Mouse (Mus musculus): ENCODE results near the gene Agpat1. TPM values are rescaled to one million over a fixed set of nuclear protein-coding genes. Genes with fewer than 3 reads are reported as not detected.

Agpat1 gene
- polyA plus RNA-seq, 1 experiment, result 245 TPM

GRCm38 (mm10) chr17:34569919-34570318 is 34.1 kb upstream of the Agpat1 start:
- no peaks in the 10 kb centered on the region for H3K36me3 ChIP-seq (ENCODE audit: control insufficient read depth, insufficient read depth, low read length)
- no peak for DNase-seq
- H3K27ac ChIP-seq (ENCODE audit: insufficient read depth, low read depth, low read length), result no peak overlapping the region
- H3K27me3 ChIP-seq (replicated peaks; ENCODE audit: control insufficient read depth, insufficient read depth, low read length), result no peaks in the 10 kb centered on the region
- H3K4me1 ChIP-seq (ENCODE audit: control insufficient read depth, insufficient read depth, low read length), result no peaks in the 10 kb centered on the region
- no peak for TF ChIP-seq CTCF (conservative IDR thresholded peaks at IDR 0.05; ENCODE audit: insufficient read depth, insufficient read length, low read depth, low read length)
- TF ChIP-seq POLR2A (IDR thresholded peaks at IDR 0.05; ENCODE audit: low read depth, low read length), result no peak
- WGBS, result 72% methylated on average over 4 of the region's 4 CpGs
- no peak overlapping the region for H3K4me3 ChIP-seq (ENCODE audit: insufficient read depth, low read depth, low read length)

DNA sequence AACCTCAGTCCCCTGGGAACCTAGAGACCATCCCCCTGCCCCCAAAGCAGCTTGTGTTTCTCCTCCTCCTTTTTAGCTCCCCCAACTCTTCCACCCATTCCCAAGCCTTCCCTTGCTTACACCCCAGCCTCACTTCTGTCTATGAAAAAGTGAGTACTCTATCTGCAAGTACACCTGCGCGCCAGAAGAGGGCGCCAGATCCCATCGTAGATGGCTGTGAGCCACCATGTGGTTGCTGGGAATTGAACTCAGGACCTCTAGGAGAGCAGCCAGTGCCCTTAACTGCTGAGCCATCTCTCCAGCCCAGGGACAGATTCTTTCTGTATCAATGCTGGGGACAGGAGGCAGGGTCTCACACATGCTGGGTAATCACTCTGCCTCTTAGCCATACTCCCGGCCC is 32.2 kb upstream of the Agpat1 start:
- no peaks in the 10 kb centered on the region for H3K4me1 ChIP-seq (ENCODE audit: control insufficient read depth, insufficient read depth, low read length)
- no peaks in the 10 kb centered on the region for H3K27me3 ChIP-seq (replicated peaks; ENCODE audit: control insufficient read depth, insufficient read depth, low read length)

GRCm38 (mm10) chr17:34572361-34572760 is 31.7 kb upstream of the Agpat1 start:
- DNase-seq, result no peak
- WGBS, result 43% methylated on average over 15 of the region's 15 CpGs
- H3K36me3 ChIP-seq (ENCODE audit: control insufficient read depth, insufficient read depth, low read length), result no peaks in the 10 kb centered on the region

More for the DNA sequence above, 32.2 kb upstream of the Agpat1 start:
- Histone ChIP-seq H3K36me3 (ENCODE audit: control insufficient read depth, insufficient read depth, low read length) (no peaks in the 10 kb centered on the region), H3K27ac (ENCODE audit: insufficient read depth, low read depth, low read length) (no peak overlapping the region), H3K4me3 (ENCODE audit: insufficient read depth, low read depth, low read length) (no peak overlapping the region)
- WGBS, result 27% methylated on average over 5 of the region's 5 CpGs
- no peak for DNase-seq
- TF ChIP-seq CTCF (conservative IDR thresholded peaks at IDR 0.05; ENCODE audit: insufficient read depth, insufficient read length, low read depth, low read length) (peak; percentile 63), POLR2A (IDR thresholded peaks at IDR 0.05; ENCODE audit: low read depth, low read length) (no peak)

DNA sequence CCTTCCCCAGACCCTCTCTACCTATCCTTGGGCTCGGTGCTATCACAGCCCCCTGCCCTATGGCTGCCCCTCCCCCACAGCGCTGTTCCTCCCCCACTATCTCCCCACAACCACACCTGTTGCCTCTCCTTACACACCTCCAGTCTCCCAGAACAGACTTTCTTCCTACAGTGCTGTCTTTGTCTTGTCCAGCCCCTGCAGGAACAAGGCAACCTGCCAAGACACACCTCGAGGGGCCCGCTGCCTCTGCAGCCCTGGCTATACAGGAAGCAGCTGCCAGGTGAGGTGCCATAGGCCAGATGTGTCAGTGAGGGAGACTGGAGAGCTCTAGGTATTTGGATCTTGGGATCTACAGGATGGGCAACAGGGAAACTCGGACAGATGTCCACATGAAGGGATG is 27.5 kb upstream of the Agpat1 start:
- Histone ChIP-seq H3K36me3 (ENCODE audit: control insufficient read depth, insufficient read depth, low read length) (no peaks in the 10 kb centered on the region), H3K4me3 (ENCODE audit: insufficient read depth, low read depth, low read length) (no peak overlapping the region), H3K27ac (ENCODE audit: insufficient read depth, low read depth, low read length) (no peak overlapping the region), H3K27me3 (replicated peaks; ENCODE audit: control insufficient read depth, insufficient read depth, low read length) (no peaks in the 10 kb centered on the region), H3K4me1 (ENCODE audit: control insufficient read depth, insufficient read depth, low read length) (no peaks in the 10 kb centered on the region)
- WGBS, result 62% methylated on average over 5 of the region's 5 CpGs
- DNase-seq, result no peak
- TF ChIP-seq POLR2A (IDR thresholded peaks at IDR 0.05; ENCODE audit: low read depth, low read length), result no peak
- no peak for TF ChIP-seq CTCF (conservative IDR thresholded peaks at IDR 0.05; ENCODE audit: insufficient read depth, insufficient read length, low read depth, low read length)

More at GRCm38 (mm10) chr17:34572361-34572760, 31.7 kb upstream of the Agpat1 start:
- H3K4me3 ChIP-seq (ENCODE audit: insufficient read depth, low read depth, low read length), result no peak overlapping the region
- no peak for TF ChIP-seq CTCF (conservative IDR thresholded peaks at IDR 0.05; ENCODE audit: insufficient read depth, insufficient read length, low read depth, low read length)
- H3K4me1 ChIP-seq (ENCODE audit: control insufficient read depth, insufficient read depth, low read length), result no peaks in the 10 kb centered on the region
- no peak overlapping the region for H3K27ac ChIP-seq (ENCODE audit: insufficient read depth, low read depth, low read length)
- no peaks in the 10 kb centered on the region for H3K27me3 ChIP-seq (replicated peaks; ENCODE audit: control insufficient read depth, insufficient read depth, low read length)

GRCm38 (mm10) chr17:34578070-34578469 is 26.0 kb upstream of the Agpat1 start:
- H3K4me3 ChIP-seq (ENCODE audit: insufficient read depth, low read depth, low read length), result no peak overlapping the region
- DNase-seq, result no peak
- no peak for TF ChIP-seq POLR2A (IDR thresholded peaks at IDR 0.05; ENCODE audit: low read depth, low read length)
- no peak for TF ChIP-seq CTCF (conservative IDR thresholded peaks at IDR 0.05; ENCODE audit: insufficient read depth, insufficient read length, low read depth, low read length)
- H3K36me3 ChIP-seq (ENCODE audit: control insufficient read depth, insufficient read depth, low read length), result no peaks in the 10 kb centered on the region
- no peak overlapping the region for H3K27ac ChIP-seq (ENCODE audit: insufficient read depth, low read depth, low read length)
- no peaks in the 10 kb centered on the region for H3K27me3 ChIP-seq (replicated peaks; ENCODE audit: control insufficient read depth, insufficient read depth, low read length)
- 95% methylated on average over 3 of the region's 3 CpGs for WGBS
- no peaks in the 10 kb centered on the region for H3K4me1 ChIP-seq (ENCODE audit: control insufficient read depth, insufficient read depth, low read length)

DNA sequence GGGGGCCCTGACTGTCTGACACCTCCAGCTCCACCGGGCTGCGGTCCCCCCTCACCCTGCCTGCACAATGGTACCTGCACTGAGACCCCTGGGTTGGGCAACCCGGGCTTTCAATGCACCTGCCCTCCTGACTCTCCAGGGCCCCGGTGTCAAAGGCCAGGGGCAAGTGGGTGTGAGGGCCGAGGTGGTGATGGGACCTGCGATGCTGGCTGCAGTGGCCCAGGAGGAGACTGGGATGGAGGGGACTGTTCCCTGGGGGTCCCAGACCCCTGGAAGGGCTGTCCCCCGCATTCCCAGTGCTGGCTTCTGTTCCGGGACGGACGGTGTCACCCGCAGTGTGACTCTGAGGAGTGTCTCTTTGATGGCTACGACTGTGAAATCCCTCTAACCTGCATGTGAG is 21.5 kb upstream of the Agpat1 start:
- WGBS, result 91% methylated on average over 12 of the region's 12 CpGs
- H3K36me3 ChIP-seq (ENCODE audit: control insufficient read depth, insufficient read depth, low read length), result no peaks in the 10 kb centered on the region
- no peak overlapping the region for H3K27ac ChIP-seq (ENCODE audit: insufficient read depth, low read depth, low read length)
- no peak overlapping the region for H3K4me3 ChIP-seq (ENCODE audit: insufficient read depth, low read depth, low read length)
- H3K4me1 ChIP-seq (ENCODE audit: control insufficient read depth, insufficient read depth, low read length), result no peaks in the 10 kb centered on the region
- no peak for DNase-seq
- TF ChIP-seq CTCF (conservative IDR thresholded peaks at IDR 0.05; ENCODE audit: insufficient read depth, insufficient read length, low read depth, low read length) (no peak), POLR2A (IDR thresholded peaks at IDR 0.05; ENCODE audit: low read depth, low read length) (no peak)
- no peaks in the 10 kb centered on the region for H3K27me3 ChIP-seq (replicated peaks; ENCODE audit: control insufficient read depth, insufficient read depth, low read length)

DNA sequence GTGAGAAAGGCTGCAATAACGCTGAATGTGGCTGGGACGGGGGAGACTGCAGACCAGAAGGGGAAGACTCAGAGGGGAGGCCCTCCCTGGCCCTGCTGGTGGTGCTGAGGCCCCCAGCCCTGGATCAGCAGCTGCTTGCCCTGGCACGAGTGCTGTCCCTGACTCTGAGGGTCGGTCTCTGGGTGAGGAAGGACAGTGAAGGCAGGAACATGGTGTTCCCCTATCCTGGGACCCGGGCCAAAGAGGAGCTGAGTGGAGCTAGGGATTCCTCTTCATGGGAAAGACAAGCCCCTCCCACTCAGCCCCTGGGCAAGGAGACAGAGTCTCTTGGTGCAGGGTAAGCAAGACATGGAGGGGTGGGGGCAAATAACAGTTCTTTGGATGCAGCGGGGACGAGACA is 20.7 kb upstream of the Agpat1 start:
- TF ChIP-seq CTCF (conservative IDR thresholded peaks at IDR 0.05; ENCODE audit: insufficient read depth, insufficient read length, low read depth, low read length) (no peak), POLR2A (IDR thresholded peaks at IDR 0.05; ENCODE audit: low read depth, low read length) (no peak)
- WGBS, result 57% methylated on average over 7 of the region's 7 CpGs
- Histone ChIP-seq H3K4me1 (ENCODE audit: control insufficient read depth, insufficient read depth, low read length) (peaks cover 5% of the 10 kb centered on the region; the same call in 1 of the 2 replicates), H3K27me3 (replicated peaks; ENCODE audit: control insufficient read depth, insufficient read depth, low read length) (no peaks in the 10 kb centered on the region), H3K4me3 (ENCODE audit: insufficient read depth, low read depth, low read length) (no peak overlapping the region), H3K36me3 (ENCODE audit: control insufficient read depth, insufficient read depth, low read length) (no peaks in the 10 kb centered on the region), H3K27ac (ENCODE audit: insufficient read depth, low read depth, low read length) (no peak overlapping the region)
- DNase-seq, result no peak

DNA sequence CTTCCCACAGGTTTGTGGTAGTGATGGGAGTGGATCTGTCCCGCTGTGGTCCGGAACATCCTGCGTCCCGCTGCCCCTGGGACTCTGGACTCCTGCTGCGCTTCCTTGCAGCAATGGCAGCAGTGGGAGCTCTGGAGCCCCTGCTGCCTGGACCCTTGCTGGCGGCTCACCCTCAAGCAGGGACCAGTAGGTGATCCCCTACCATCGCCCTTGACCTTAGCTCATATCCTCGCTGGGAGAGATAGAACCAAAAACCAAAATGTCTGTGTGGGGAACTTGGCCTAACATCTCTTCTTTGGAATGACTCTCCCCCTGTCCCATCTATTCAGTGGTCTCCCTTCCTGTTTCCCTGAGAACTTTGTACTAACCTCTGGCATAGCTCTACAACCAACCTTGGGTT is 20.2 kb upstream of the Agpat1 start:
- Histone ChIP-seq H3K27ac (ENCODE audit: insufficient read depth, low read depth, low read length) (no peak overlapping the region), H3K4me1 (ENCODE audit: control insufficient read depth, insufficient read depth, low read length) (peaks cover 5% of the 10 kb centered on the region; the same call in 1 of the 2 replicates), H3K36me3 (ENCODE audit: control insufficient read depth, insufficient read depth, low read length) (no peaks in the 10 kb centered on the region), H3K27me3 (replicated peaks; ENCODE audit: control insufficient read depth, insufficient read depth, low read length) (no peaks in the 10 kb centered on the region), H3K4me3 (ENCODE audit: insufficient read depth, low read depth, low read length) (no peak overlapping the region)
- TF ChIP-seq CTCF (conservative IDR thresholded peaks at IDR 0.05; ENCODE audit: insufficient read depth, insufficient read length, low read depth, low read length) (no peak), POLR2A (IDR thresholded peaks at IDR 0.05; ENCODE audit: low read depth, low read length) (no peak)
- no peak for DNase-seq
- WGBS, result 90% methylated on average over 8 of the region's 8 CpGs
